Mouse (Mus musculus) brown adipose tissue, adult 24 weeks (tissue): ENCODE measurements at regions not wholly inside any gene's neighbourhood (a gene's known extent, or its start where the extent isn't known, plus 50 kb on each side); places are given as distances from the start of the nearest gene placed in this dataset.

Source experiments
- H3K27ac ChIP-seq: fragments of 200-500 bp; replicated peaks from 2 replicates; pipeline ENCODE4 v1.5.1; 2012; ENCODE audit warnings: low read depth, mild to moderate bottlenecking, low read length
- H3K4me1 ChIP-seq: fragments of 200-500 bp; 2 replicates; pipeline ENCODE4 v1.6.1; 2012; ENCODE audit warnings: low read length, mixed read lengths; ENCODE audit not compliant: control insufficient read depth, insufficient read depth, insufficient read length
- H3K4me3 ChIP-seq: fragments of 200-500 bp; 2 replicates; pipeline ENCODE4 v1.5.1; 2012; ENCODE audit warnings: low read depth, mild to moderate bottlenecking, low read length, moderate library complexity; ENCODE audit not compliant: insufficient read depth

- Histone ChIP-seq H3K4me3 (no peak overlapping the region), H3K4me1 (no peaks in the 10 kb centered on the region), H3K27ac (no peak overlapping the region)
Observed at GRCm38 (mm10) chr13:43939375-43939774, 154.8 kb downstream of the Cd83 start.

GRCm38 (mm10) chr13:43941731-43942130 is 157.2 kb downstream of the Cd83 start:
- Histone ChIP-seq H3K4me1 (no peaks in the 10 kb centered on the region), H3K4me3 (no peak overlapping the region), H3K27ac (no peak overlapping the region)

GRCm38 (mm10) chr13:43948606-43949005 is 164.0 kb downstream of the Cd83 start:
- Histone ChIP-seq H3K27ac (no peak overlapping the region), H3K4me3 (no peak overlapping the region), H3K4me1 (no peaks in the 10 kb centered on the region; the same call in 1 of the 2 replicates)

GRCm38 (mm10) chr13:43949740-43950643 is 165.4 kb downstream of the Cd83 start:
- Histone ChIP-seq H3K27ac (no peak overlapping the region), H3K4me1 (no peaks in the 10 kb centered on the region; the same call in 1 of the 2 replicates), H3K4me3 (no peak overlapping the region)

GRCm38 (mm10) chr13:43952491-43952890 is 167.9 kb downstream of the Cd83 start:
- H3K4me3 ChIP-seq = no peak overlapping the region
- H3K4me1 ChIP-seq = no peaks in the 10 kb centered on the region; the same call in 1 of the 2 replicates
- no peak overlapping the region for H3K27ac ChIP-seq

GRCm38 (mm10) chr13:43952972-43953592 is 168.5 kb downstream of the Cd83 start:
- Histone ChIP-seq H3K27ac (no peak overlapping the region), H3K4me1 (no peaks in the 10 kb centered on the region; the same call in 1 of the 2 replicates), H3K4me3 (no peak overlapping the region)

GRCm38 (mm10) chr13:43954714-43955393 is 170.3 kb downstream of the Cd83 start:
- no peaks in the 10 kb centered on the region; the same call in 1 of the 2 replicates for H3K4me1 ChIP-seq
- H3K4me3 ChIP-seq = no peak overlapping the region
- no peak overlapping the region for H3K27ac ChIP-seq

GRCm38 (mm10) chr13:43957046-43957445 is 172.5 kb downstream of the Cd83 start:
- no peaks in the 10 kb centered on the region; the same call in 1 of the 2 replicates for H3K4me1 ChIP-seq
- H3K27ac ChIP-seq = no peak overlapping the region
- H3K4me3 ChIP-seq = no peak overlapping the region

GRCm38 (mm10) chr13:43959121-43959572 is 174.6 kb downstream of the Cd83 start:
- H3K4me1 ChIP-seq = no peaks in the 10 kb centered on the region

GRCm38 (mm10) chr13:43961047-43961690 is 176.6 kb downstream of the Cd83 start:
- Histone ChIP-seq H3K27ac (no peak overlapping the region), H3K4me3 (no peak overlapping the region), H3K4me1 (no peaks in the 10 kb centered on the region)

More at GRCm38 (mm10) chr13:43959121-43959572, 174.6 kb downstream of the Cd83 start:
- H3K4me3 ChIP-seq = no peak overlapping the region
- H3K27ac ChIP-seq = no peak overlapping the region

- Histone ChIP-seq H3K27ac (no peak overlapping the region), H3K4me3 (no peak overlapping the region)
Observed at GRCm38 (mm10) chr13:43961987-43962386, 177.4 kb downstream of the Cd83 start.

GRCm38 (mm10) chr13:43963321-43963720 is 178.7 kb downstream of the Cd83 start:
- Histone ChIP-seq H3K4me3 (no peak overlapping the region), H3K27ac (no peak overlapping the region), H3K4me1 (no peaks in the 10 kb centered on the region)

More at GRCm38 (mm10) chr13:43961987-43962386, 177.4 kb downstream of the Cd83 start:
- H3K4me1 ChIP-seq = no peaks in the 10 kb centered on the region

- no peak overlapping the region for H3K27ac ChIP-seq
- H3K4me3 ChIP-seq = no peak overlapping the region
- no peaks in the 10 kb centered on the region for H3K4me1 ChIP-seq
Observed at GRCm38 (mm10) chr13:43965256-43965905, 180.8 kb downstream of the Cd83 start.

- Histone ChIP-seq H3K27ac (no peak overlapping the region), H3K4me3 (no peak overlapping the region), H3K4me1 (no peaks in the 10 kb centered on the region)
Observed at GRCm38 (mm10) chr13:43967516-43967915, 182.9 kb downstream of the Cd83 start.
